Mouse (Mus musculus): ENCODE data around the gene Lin7c. TPM values are rescaled to one million over a fixed set of nuclear protein-coding genes. Genes with fewer than 3 reads are reported as not detected.

The Lin7c gene
- polyA plus RNA-seq, 1 experiment: not detected

DNA sequence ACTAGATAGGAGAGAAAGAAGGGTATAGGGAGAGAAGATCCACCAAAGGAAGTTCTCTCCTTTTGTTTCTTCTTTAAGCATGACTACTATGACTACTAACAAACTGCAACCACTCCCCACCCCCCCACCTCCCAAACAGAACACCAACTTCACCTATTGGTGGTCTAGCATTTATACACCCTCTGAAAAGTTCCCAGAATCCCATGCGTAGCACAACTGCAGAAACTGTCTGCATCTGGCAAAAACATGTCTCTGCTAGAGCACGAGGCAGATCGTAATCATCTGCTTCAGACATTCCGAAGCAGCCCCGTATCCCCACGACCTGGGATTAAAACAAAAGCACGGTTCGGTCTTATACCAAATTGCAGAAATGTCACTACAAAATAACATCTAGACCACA is 21.6 kb downstream of the Lin7c start:
- H3K27ac ChIP-seq (ENCODE audit: insufficient read depth, low read depth, low read length): no peak overlapping the region
- 94% methylated on average over 8 of the region's 8 CpGs for WGBS

DNA sequence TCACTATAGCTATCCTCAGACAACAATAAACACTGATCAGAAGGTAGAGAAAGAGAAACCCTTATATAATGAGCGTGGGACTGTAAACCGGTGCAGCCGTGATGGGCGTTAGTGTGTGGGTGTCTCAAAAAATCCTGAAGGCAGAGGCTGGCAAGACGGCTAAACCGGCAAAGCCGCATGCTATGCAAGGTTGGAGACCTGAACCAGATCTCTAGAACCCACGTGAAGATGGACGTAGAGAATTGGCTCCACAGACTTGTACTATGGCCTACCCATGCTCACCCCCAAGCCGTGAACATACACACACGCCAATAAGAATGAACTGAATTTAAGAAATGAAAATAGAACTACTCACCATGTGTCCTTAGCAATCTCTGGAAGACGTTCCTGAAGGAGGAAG is 22.1 kb downstream of the Lin7c start:
- no peaks in the 10 kb centered on the region for H3K4me1 ChIP-seq (ENCODE audit: control insufficient read depth, insufficient read depth, low read length)
- 89% methylated on average over 12 of the region's 12 CpGs for WGBS
- H3K27ac ChIP-seq (ENCODE audit: insufficient read depth, low read depth, low read length): no peak overlapping the region
- H3K4me3 ChIP-seq (ENCODE audit: insufficient read depth, low read depth, low read length): no peak overlapping the region
- TF ChIP-seq CTCF (IDR thresholded peaks at IDR 0.05; ENCODE audit: insufficient read depth, low read depth, low read length): no peak
- no peak for TF ChIP-seq POLR2A (IDR thresholded peaks at IDR 0.05; ENCODE audit: insufficient read depth, low read depth, low read length)

More for the DNA sequence above, 21.6 kb downstream of the Lin7c start:
- no peak for TF ChIP-seq POLR2A (IDR thresholded peaks at IDR 0.05; ENCODE audit: insufficient read depth, low read depth, low read length)
- no peak for TF ChIP-seq CTCF (IDR thresholded peaks at IDR 0.05; ENCODE audit: insufficient read depth, low read depth, low read length)
- H3K4me3 ChIP-seq (ENCODE audit: insufficient read depth, low read depth, low read length): no peak overlapping the region
- no peaks in the 10 kb centered on the region for H3K4me1 ChIP-seq (ENCODE audit: control insufficient read depth, insufficient read depth, low read length)

DNA sequence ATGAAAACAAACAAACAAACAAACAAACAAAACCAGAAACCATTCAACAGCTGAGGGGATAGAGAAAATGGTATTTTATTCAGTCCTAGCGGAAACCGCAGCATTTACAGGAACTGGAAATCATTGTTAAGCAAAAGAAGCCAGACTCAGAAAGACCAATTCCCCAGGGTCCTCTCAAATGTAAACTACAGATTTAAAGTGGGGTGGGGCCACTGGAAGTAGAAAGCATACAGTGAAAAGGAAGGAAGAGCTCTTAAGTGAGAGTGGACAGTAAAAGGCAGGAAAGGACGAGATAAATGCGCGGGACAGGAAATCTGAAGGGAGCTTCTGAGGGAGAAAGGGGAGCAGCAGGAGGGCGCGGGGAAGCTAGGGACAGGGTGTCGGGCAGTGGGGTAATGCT is 22.6 kb downstream of the Lin7c start:
- Histone ChIP-seq H3K27ac (ENCODE audit: insufficient read depth, low read depth, low read length) (no peak overlapping the region), H3K4me3 (ENCODE audit: insufficient read depth, low read depth, low read length) (no peak overlapping the region), H3K4me1 (ENCODE audit: control insufficient read depth, insufficient read depth, low read length) (no peaks in the 10 kb centered on the region)
- 82% methylated on average over 8 of the region's 8 CpGs for WGBS
- TF ChIP-seq CTCF (IDR thresholded peaks at IDR 0.05; ENCODE audit: insufficient read depth, low read depth, low read length) (no peak), POLR2A (IDR thresholded peaks at IDR 0.05; ENCODE audit: insufficient read depth, low read depth, low read length) (no peak)

DNA sequence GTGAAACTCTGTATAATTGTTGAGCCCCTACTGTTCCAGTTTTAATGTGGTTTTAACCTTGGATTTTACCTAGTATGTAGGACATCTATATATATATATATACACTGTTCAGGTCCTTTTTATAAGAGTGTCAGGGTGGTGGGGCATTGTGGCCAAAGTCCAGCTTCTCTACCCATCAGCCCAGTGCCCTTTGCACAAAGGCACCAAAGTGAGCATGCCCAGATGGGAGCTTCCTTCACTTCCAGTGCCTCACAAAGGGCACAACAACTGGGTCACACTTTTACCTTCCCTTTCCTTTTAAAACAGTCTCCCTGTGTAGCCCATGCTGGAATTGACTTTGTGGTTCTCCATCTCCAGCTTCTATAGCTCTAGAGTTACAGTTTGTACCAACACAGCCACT is 23.9 kb downstream of the Lin7c start:
- H3K27ac ChIP-seq (ENCODE audit: insufficient read depth, low read depth, low read length): no peak overlapping the region
- TF ChIP-seq POLR2A (IDR thresholded peaks at IDR 0.05; ENCODE audit: insufficient read depth, low read depth, low read length) (no peak), CTCF (IDR thresholded peaks at IDR 0.05; ENCODE audit: insufficient read depth, low read depth, low read length) (no peak)
- no peak overlapping the region for H3K4me3 ChIP-seq (ENCODE audit: insufficient read depth, low read depth, low read length)
- H3K4me1 ChIP-seq (ENCODE audit: control insufficient read depth, insufficient read depth, low read length): 0 out of 2 replicates have a peak, but pooled peaks cover 5% of the 10 kb centered on the region

DNA sequence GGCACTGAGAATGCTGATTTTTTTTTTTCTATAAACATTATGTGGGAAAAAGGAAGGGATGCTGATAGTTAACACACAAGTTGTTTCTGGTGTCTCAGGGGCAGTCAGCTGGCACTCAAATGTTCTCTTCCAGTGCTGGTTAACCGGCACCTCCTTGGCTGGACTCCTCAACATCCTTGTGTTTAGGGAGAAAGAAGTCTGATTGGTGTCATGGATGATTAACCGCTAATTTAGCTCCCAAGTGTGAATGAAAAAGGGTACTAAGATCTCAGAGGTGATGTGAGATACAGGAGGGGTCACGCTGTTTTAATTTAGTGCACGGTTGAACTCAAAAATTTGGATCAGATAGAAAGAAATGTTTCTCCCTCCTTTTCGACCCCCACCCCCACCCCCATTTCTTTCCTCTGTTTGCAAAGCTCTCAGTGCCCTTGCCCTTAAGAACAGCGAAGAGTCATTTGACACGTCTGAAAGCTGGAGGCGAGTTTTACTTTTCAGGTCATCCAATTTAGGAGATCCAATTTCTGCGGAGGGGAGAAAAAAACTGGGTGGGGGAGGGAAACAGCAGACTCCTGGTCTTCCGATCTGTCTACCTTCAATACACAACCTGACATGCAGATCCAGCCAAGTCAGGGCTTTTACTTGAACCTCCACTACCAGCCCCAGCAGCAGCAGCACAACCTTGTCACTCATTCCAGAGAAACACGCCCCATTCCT is 26.3 kb downstream of the Lin7c start:
- 0 out of 2 replicates have a peak, but pooled peaks cover 5% of the 10 kb centered on the region for H3K4me1 ChIP-seq (ENCODE audit: control insufficient read depth, insufficient read depth, low read length)
- peak overlapping the region; percentile 97 for H3K4me3 ChIP-seq (ENCODE audit: insufficient read depth, low read depth, low read length)
- no peak overlapping the region for H3K27ac ChIP-seq (ENCODE audit: insufficient read depth, low read depth, low read length)
- WGBS: 26% methylated on average over 11 of the region's 11 CpGs
- TF ChIP-seq POLR2A (IDR thresholded peaks at IDR 0.05; ENCODE audit: insufficient read depth, low read depth, low read length) (no peak), CTCF (IDR thresholded peaks at IDR 0.05; ENCODE audit: insufficient read depth, low read depth, low read length) (no peak)

DNA sequence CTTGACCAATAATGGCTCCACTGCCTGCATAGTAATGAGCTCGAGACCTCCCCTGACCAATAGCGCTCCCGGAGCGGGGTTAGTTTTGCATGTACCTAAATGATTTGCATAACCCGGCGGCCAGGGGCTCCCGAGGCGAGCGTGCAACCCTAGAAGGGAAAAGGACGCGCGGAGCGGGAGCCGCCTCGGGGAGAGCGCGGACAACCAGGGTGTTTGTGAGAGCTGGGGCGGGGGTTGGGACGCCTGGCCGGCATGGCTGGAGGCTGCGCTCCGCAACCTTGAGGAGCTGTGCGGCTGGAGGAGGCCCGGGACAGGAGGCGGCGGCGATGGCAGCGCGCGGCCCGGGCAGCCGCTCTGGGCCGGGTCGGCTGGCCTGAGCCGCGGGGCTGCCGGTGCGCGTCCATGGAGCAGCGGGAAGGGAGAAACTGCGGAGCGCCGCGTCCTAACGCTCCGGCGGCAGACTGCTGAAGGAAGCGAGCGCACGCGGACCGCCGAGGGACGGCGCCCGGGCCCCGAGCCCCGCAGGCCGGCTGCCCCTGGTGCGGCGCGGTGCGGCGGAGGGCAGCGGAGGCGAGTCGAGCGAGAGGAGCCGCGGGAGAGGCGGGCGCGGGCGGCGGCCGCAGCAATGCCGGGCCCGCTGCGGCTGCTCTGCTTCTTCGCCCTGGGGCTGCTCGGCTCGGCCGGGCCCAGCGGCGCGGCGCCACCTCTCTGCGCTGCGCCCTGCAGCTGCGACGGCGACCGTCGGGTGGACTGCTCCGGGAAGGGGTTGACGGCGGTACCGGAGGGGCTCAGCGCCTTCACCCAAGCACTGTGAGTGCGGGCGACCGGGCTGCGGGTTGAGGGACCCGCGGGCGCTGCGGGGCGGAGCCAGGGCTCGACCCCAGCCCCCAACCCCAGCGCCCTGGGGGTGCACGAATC is 27.1 kb downstream of the Lin7c start, which contains the start of gene Lgr4:
TSS of gene Lgr4 (plus strand) at position 152 of the 918 bp plus-strand sequence.
- WGBS: 1% methylated on average over 111 of the region's 111 CpGs
- Histone ChIP-seq H3K4me1 (ENCODE audit: control insufficient read depth, insufficient read depth, low read length) (0 out of 2 replicates have a peak, but pooled peaks cover 5% of the 10 kb centered on the region), H3K4me3 (ENCODE audit: insufficient read depth, low read depth, low read length) (peak within 1 kb of the TSS; percentile 97), H3K27ac (ENCODE audit: insufficient read depth, low read depth, low read length) (peak within 1 kb of the TSS; percentile 86)
- TF ChIP-seq POLR2A (IDR thresholded peaks at IDR 0.05; ENCODE audit: insufficient read depth, low read depth, low read length): peak; percentile 98
- 0 out of 2 replicates have a peak, but pooled peaks have one; percentile 18 for TF ChIP-seq CTCF (IDR thresholded peaks at IDR 0.05; ENCODE audit: insufficient read depth, low read depth, low read length)

DNA sequence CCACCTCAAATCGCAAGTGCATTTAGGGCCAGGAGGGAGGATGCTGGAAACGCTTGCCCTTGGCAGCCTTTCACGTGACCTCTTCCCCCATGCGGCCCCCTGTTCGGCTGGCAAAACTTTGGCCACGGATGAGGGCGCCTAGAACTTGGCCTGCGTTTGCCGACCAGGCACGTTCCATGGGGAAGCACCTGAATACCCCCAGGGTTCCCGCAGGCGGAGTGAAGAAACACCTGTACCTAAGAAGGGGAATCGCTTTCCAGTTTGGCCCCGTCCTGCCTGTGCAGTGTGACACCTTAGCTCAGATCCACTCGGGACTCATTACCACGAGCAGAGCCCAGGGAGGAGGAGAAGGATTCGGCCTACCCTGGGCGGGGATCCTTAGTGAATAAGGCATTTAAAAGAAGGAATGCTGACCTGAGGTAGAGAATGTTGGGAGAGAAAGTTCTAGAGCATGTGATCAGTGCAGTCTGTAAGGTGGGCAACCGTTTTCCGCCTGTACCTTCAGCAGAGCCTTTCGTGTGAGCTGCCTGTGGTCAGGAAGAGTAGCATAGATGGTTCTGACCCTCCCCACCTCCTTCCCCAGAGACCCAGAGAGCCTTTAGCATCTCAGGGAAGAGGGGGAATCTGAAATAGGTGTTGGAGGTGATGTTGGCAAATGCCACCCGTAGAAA is 28.1 kb downstream of the Lin7c start:
- TF ChIP-seq CTCF (IDR thresholded peaks at IDR 0.05; ENCODE audit: insufficient read depth, low read depth, low read length): no peak
- TF ChIP-seq POLR2A (IDR thresholded peaks at IDR 0.05; ENCODE audit: insufficient read depth, low read depth, low read length): no peak
- H3K4me1 ChIP-seq (ENCODE audit: control insufficient read depth, insufficient read depth, low read length): 0 out of 2 replicates have a peak, but pooled peaks cover 5% of the 10 kb centered on the region
- 8% methylated on average over 22 of the region's 22 CpGs for WGBS
- H3K27ac ChIP-seq (ENCODE audit: insufficient read depth, low read depth, low read length): peak overlapping the region; percentile 86; the same call in 1 of the 2 replicates
- H3K4me3 ChIP-seq (ENCODE audit: insufficient read depth, low read depth, low read length): peak overlapping the region; percentile 97

DNA sequence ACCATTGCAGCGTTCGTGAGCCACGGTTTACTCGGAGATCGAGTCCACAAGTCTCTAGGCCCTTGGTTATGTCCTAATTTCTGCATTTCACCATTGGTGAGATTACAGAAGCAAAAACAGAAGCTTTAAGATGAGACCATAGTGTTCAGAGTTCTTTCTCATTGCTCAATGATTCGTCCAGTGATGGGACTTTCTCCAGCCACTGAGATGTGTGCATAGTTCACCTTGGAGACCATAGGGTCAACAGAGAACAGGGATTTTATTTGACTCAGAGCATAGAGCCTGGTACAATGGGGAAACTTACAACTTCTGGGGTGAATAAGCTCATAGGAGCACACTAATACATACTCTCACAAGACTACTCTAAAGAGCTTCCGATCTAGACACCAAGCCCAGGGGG is 29.8 kb downstream of the Lin7c start:
- Histone ChIP-seq H3K27ac (ENCODE audit: insufficient read depth, low read depth, low read length) (no peak overlapping the region), H3K4me3 (ENCODE audit: insufficient read depth, low read depth, low read length) (peak overlapping the region; percentile 19; the same call in 1 of the 2 replicates), H3K4me1 (ENCODE audit: control insufficient read depth, insufficient read depth, low read length) (peaks cover 5% of the 10 kb centered on the region; the same call in 1 of the 2 replicates)
- 51% methylated on average over 7 of the region's 7 CpGs for WGBS
- TF ChIP-seq CTCF (IDR thresholded peaks at IDR 0.05; ENCODE audit: insufficient read depth, low read depth, low read length) (no peak), POLR2A (IDR thresholded peaks at IDR 0.05; ENCODE audit: insufficient read depth, low read depth, low read length) (no peak)
